Mouse (Mus musculus) E14TG2a.4 (cell line): ENCODE measurements around the gene Aff4.
"Not testable (repeated sequence)": the region's sequence is repeated elsewhere in the genome, so short reads cannot be mapped to it uniquely, and the experiment has no call there.

Experiments
- H3K27me3 ChIP-seq: 2 replicates; pipeline ENCODE4 v1.6.1; 2014; ENCODE audit warnings: low read length, control low read depth; ENCODE audit not compliant: insufficient read depth
- H3K36me3 ChIP-seq: 2 replicates; pipeline ENCODE4 v1.6.1; 2014; ENCODE audit warnings: low read length, control low read depth; ENCODE audit not compliant: insufficient read depth
- H3K4me1 ChIP-seq: replicated peaks from 2 replicates; pipeline ENCODE4 v1.6.1; 2014; ENCODE audit warnings: low read depth, low read length, control low read depth
- H3K4me3 ChIP-seq: replicated peaks from 2 replicates; pipeline ENCODE4 v1.5.1; 2014; ENCODE audit warnings: mild to moderate bottlenecking, low read length
- H3K9me3 ChIP-seq: 2 replicates; pipeline ENCODE4 v1.6.1; 2014; ENCODE audit warnings: low read length, control low read depth
- CTCF ChIP-seq: conservative IDR thresholded peaks from 2 replicates; pipeline ENCODE4 v1.5.1; 2014; ENCODE audit warnings: low read length
- NANOG ChIP-seq: IDR thresholded peaks from 2 replicates; pipeline ENCODE4 v1.6.1; 2014; ENCODE audit warnings: borderline replicate concordance, low read length, mixed read lengths
- POU5F1 ChIP-seq: IDR thresholded peaks from 2 replicates; pipeline ENCODE4 v1.6.1; 2014; ENCODE audit warnings: low read length, borderline replicate concordance

Gene Aff4

DNA sequence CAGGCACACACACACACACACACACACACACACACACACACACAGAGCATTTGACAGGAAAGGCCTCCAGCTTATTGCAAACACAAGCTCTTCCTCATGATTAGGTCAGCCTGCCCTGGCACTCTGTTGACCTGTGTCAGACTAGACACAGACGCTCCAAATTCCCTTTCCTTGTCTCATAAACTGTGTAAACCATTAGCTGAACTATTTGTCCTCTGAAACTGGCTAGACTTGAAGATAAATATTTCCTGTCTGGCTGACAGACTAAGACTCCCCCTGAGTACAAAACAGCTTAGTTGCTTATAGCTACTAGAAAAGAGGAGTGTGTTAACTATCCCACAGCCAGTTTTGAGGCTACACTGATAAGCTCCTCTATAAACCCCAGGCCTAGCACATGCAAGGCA is 35.9 kb upstream of the Aff4 start:
- Histone ChIP-seq H3K4me3 (no peak overlapping the region), H3K27me3 (no peaks in the 10 kb centered on the region), H3K4me1 (peaks cover 61% of the 10 kb centered on the region), H3K9me3 (no peaks in the 10 kb centered on the region), H3K36me3 (no peaks in the 10 kb centered on the region)
- TF ChIP-seq NANOG (no peak), POU5F1 (no peak), CTCF (no peak)

GRCm38 (mm10) chr11:53316996-53317395 is 33.6 kb upstream of the Aff4 start:
- H3K36me3 ChIP-seq = no peaks in the 10 kb centered on the region
- H3K4me1 ChIP-seq = peaks cover 55% of the 10 kb centered on the region
- H3K27me3 ChIP-seq = no peaks in the 10 kb centered on the region
- H3K9me3 ChIP-seq = no peaks in the 10 kb centered on the region
- TF ChIP-seq POU5F1 (no peak), CTCF (no peak), NANOG (no peak)
- no peak overlapping the region for H3K4me3 ChIP-seq

- no peak overlapping the region for H3K4me3 ChIP-seq
- TF ChIP-seq CTCF (no peak), NANOG (no peak), POU5F1 (no peak)
- no peaks in the 10 kb centered on the region for H3K9me3 ChIP-seq
- H3K4me1 ChIP-seq = peaks cover 57% of the 10 kb centered on the region
- no peaks in the 10 kb centered on the region for H3K27me3 ChIP-seq
- H3K36me3 ChIP-seq = no peaks in the 10 kb centered on the region
Observed at GRCm38 (mm10) chr11:53318041-53318440, 32.6 kb upstream of the Aff4 start.

- H3K27me3 ChIP-seq, H3K36me3 ChIP-seq, H3K4me3 ChIP-seq, H3K9me3 ChIP-seq: not testable (repeated sequence)
- peaks cover 62% of the 10 kb centered on the region for H3K4me1 ChIP-seq
Observed at GRCm38 (mm10) chr11:53318568-53318967, 32.1 kb upstream of the Aff4 start.

DNA sequence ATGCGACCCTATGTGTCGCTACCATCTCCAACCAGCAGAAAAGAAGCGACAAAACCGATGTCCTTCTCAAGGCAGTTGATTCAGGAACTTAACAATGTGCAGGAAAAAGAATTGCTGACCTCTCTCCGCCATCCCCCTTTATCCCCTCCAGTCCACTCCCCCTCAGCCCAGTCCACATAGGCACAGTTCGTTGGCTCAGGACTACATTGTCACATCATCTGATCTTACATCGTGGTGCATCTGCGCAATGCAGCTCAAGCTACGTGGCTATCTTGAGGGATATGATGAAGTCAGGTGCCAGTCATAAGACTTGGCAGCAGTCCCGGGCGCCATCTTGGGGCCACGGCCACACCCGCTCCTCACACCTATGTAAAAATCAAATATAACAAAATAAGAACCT is 30.8 kb upstream of the Aff4 start:
- H3K9me3 ChIP-seq = not testable (repeated sequence)

DNA sequence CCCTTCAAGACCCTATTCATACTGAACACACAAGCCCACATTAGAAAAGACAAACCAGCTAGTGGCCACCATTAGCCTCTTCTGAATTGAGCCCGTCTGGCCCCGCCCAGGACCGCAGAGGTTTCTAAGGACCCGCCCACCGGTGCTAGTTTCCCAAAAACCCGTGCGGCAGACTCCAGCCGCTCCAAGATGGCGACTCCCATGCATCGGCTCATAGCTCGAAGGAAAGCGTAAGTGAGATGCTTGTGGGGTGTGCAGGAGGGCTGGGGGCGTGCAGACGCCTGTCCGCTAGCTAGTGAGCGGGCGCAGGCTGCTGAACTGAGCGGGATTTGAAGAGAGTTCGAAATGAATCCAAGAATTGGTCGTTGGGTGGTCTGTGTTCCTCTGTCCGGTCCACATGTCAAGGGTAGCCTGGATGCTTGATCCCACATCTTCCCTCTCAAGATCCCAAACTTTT is 26.1 kb upstream of the Aff4 start, which contains the start of gene Zcchc10:
Gene Zcchc10 (plus strand): TSS at position 168 of the 457 bp plus-strand sequence.
- peak within 1 kb of the TSS; percentile 100 for H3K4me3 ChIP-seq
- no peak for TF ChIP-seq CTCF
- TF ChIP-seq NANOG = no peak
- no peak for TF ChIP-seq POU5F1
- peaks cover 42% of the 10 kb centered on the region for H3K36me3 ChIP-seq
- H3K9me3 ChIP-seq = no peaks in the 10 kb centered on the region
- peaks cover 77% of the 10 kb centered on the region for H3K4me1 ChIP-seq
- H3K27me3 ChIP-seq = no peaks in the 10 kb centered on the region

More for the DNA sequence above, 30.8 kb upstream of the Aff4 start:
- not testable (repeated sequence) for H3K27me3 ChIP-seq, H3K4me3 ChIP-seq, H3K36me3 ChIP-seq
- peaks cover 70% of the 10 kb centered on the region for H3K4me1 ChIP-seq

DNA sequence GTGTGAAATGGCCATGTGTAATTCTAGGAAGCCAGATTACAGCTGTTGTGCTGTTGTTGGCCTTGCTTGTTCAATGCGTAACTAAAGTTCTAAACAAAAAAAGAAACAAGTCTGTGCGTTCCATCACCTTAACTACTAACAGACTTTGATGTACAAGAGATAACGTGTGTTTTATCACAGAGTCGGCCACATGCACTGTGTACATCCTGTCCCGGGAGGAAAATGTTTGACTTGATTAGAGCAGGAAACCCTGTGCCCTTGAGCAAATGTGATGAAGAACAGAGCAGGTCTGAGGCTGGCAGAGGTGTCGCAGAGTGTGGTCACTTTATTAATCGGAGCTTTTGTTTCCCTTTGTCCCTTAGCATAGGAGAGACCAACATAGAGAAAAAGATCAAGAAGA is 20.3 kb upstream of the Aff4 start:
- H3K4me1 ChIP-seq = peaks cover 92% of the 10 kb centered on the region
- no peak for TF ChIP-seq POU5F1
- TF ChIP-seq CTCF = no peak
- no peak for TF ChIP-seq NANOG
- H3K27me3 ChIP-seq = no peaks in the 10 kb centered on the region
- no peaks in the 10 kb centered on the region for H3K9me3 ChIP-seq
- H3K4me3 ChIP-seq = no peak overlapping the region
- H3K36me3 ChIP-seq = peaks cover 88% of the 10 kb centered on the region

GRCm38 (mm10) chr11:53331121-53331520 is 19.5 kb upstream of the Aff4 start:
- peaks cover 80% of the 10 kb centered on the region for H3K36me3 ChIP-seq
- H3K27me3 ChIP-seq = no peaks in the 10 kb centered on the region
- H3K9me3 ChIP-seq = no peaks in the 10 kb centered on the region
- TF ChIP-seq CTCF = no peak
- TF ChIP-seq POU5F1 = no peak
- no peak overlapping the region for H3K4me3 ChIP-seq
- peaks cover 91% of the 10 kb centered on the region for H3K4me1 ChIP-seq

DNA sequence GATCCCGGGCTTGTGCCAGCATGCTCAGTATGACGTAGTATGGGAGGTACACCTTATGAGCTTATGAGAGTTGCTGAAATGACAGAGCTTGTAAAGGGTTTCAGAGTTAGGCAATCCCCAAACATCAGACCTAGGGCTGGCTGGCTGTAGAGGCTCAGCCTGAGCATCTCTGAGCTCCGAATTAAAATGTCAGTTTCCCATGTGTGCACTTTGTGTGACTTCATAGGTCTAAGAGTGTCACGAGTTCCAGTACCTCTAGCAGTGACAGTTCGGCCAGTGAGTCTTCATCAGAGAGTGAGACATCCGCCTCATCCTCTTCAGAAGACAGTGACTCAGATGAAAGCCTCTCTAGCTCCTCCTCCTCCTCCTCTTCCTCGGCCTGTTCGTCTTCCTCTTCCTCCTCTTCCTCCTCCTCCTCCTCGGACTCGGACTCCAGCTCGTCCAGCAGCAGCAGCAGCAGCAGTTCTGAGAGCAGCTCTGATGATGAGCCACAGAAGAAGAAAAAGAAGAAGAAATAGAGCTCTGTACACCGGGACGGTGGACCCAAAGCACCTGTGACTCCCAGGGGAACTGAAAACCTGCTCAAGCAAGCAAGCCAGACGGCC is 18.5 kb upstream of the Aff4 start:
- peaks cover 92% of the 10 kb centered on the region for H3K4me1 ChIP-seq
- H3K4me3 ChIP-seq = 0 out of 2 replicates have a peak overlapping the region, but pooled peaks have one; percentile 3
- no peaks in the 10 kb centered on the region for H3K27me3 ChIP-seq
- H3K9me3 ChIP-seq = no peaks in the 10 kb centered on the region
- H3K36me3 ChIP-seq = peaks cover 72% of the 10 kb centered on the region
- no peak for TF ChIP-seq POU5F1
- no peak for TF ChIP-seq NANOG
- TF ChIP-seq CTCF = no peak
